Mouse (Mus musculus) cerebellum, adult 2 months (tissue): ENCODE measurements around the gene Npas1. TPM values are rescaled to one million over a fixed set of nuclear protein-coding genes. Genes with fewer than 3 reads are reported as not detected.

ENCODE experiments used
- DNase-seq, 2 experiments: peaks; one replicate each; pipeline ENCODE4 v3.0.0; 2021
- H3K27ac ChIP-seq: fragments of 200-500 bp; 2 replicates; pipeline ENCODE4 v1.5.1; 2012; ENCODE audit warnings: low read length, control low read depth, inconsistent platforms; ENCODE audit not compliant: insufficient read depth
- H3K27me3 ChIP-seq: fragments of 200-500 bp; 2 replicates; pipeline ENCODE4 v1.6.1; 2012; ENCODE audit warnings: inconsistent platforms, mild to moderate bottlenecking, low read length, moderate library complexity; ENCODE audit not compliant: control insufficient read depth, insufficient read depth
- H3K4me1 ChIP-seq: fragments of 200-500 bp; 2 replicates; pipeline ENCODE4 v1.6.1; 2011; ENCODE audit warnings: low read length; ENCODE audit not compliant: control insufficient read depth, insufficient read depth
- H3K4me3 ChIP-seq: fragments of 200-500 bp; replicated peaks from 2 replicates; pipeline ENCODE3; 2011; ENCODE audit warnings: mild to moderate bottlenecking, low read depth, low read length, control low read depth; ENCODE audit not compliant: insufficient read depth
- CTCF ChIP-seq: fragments of 200-500 bp; IDR thresholded peaks from 2 replicates; pipeline ENCODE4 v1.5.1; 2011; ENCODE audit warnings: low read depth, mild to moderate bottlenecking, control low read depth, low read length, moderate library complexity, borderline replicate concordance; ENCODE audit not compliant: insufficient read depth
- POLR2A ChIP-seq: fragments of 200-500 bp; IDR thresholded peaks from 2 replicates; pipeline ENCODE4 v1.6.1; 2011; ENCODE audit warnings: low read length, control low read depth, borderline replicate concordance; ENCODE audit not compliant: insufficient read depth
- WGBS: fragments of 180-500 bp; shearing (Covaris S2); methylation state at CpG from one replicate; pipeline ENCODE4 v1.1.7; 2018; 5-methylcytosine and 5-hydroxymethylcytosine counted together
- polyA plus RNA-seq: library from polyadenylated mRNA; depleted of rRNA; stranded (reverse); fragments of >200 nt; gene quantifications from 2 replicates; pipeline ENCODE4 v1.2.3, GENCODE M21; 2012; rRNA removed

Gene Npas1
- 3.7 and 6.0 TPM in 2 replicates for polyA plus RNA-seq

DNA sequence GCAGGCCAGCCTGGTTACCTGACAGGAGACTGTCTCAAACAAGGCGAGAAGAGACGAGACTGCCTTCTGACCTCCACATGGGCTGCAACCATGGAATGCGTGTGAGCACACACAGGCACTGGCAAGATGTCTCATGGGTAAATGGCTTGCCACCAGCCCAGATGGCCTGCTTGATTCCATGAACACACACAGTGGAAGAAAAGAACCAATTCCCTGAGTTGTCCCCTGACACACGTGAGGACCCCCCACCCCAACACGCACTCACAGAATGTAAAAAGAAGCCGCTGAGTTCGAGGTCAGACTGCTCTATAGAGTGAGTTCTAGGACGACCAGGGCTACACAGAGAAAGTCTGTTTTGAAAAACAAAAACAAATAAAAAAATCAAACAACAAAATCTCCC is at the start of gene Npas1:
Npas1 (minus strand) TSS at position 101 of the 400 bp plus-strand sequence.
- peaks cover 9% of the 10 kb centered on the region; the same call in 1 of the 2 replicates for H3K27me3 ChIP-seq
- no peaks in the 10 kb centered on the region for H3K4me1 ChIP-seq
- 73% methylated on average over 8 of the region's 8 CpGs for WGBS
- H3K27ac ChIP-seq = no peak within 1 kb of the TSS
- H3K4me3 ChIP-seq = no peak within 1 kb of the TSS
- TF ChIP-seq POLR2A (no peak), CTCF (no peak)
- DNase-seq = no peak

DNA sequence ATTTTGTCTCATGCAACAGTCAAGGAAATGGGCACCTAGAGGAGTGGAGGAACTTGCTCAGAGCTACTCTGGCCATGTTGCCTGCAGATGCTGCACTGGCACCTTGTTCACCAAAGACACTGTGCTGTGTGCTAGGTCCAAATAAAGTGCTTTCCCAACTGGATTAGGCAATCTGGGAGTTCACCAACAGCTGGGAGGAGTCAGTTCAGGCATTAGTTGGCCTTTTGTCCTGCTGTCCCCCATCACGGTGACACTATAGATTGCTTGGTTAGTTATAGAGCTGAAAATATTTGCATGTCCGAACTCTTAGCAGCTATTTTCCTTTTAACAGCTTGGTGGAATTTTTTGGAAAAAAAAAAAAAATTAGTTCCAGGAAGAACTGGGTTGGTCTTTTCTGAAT is 48.5 kb upstream of the Npas1 start:
- Histone ChIP-seq H3K4me3 (no peak overlapping the region), H3K4me1 (peaks cover 21% of the 10 kb centered on the region), H3K27me3 (no peaks in the 10 kb centered on the region), H3K27ac (no peak overlapping the region)
- no peak for DNase-seq
- TF ChIP-seq CTCF = no peak
- no peak for TF ChIP-seq POLR2A
- WGBS = 94% methylated on average over 2 of the region's 2 CpGs

DNA sequence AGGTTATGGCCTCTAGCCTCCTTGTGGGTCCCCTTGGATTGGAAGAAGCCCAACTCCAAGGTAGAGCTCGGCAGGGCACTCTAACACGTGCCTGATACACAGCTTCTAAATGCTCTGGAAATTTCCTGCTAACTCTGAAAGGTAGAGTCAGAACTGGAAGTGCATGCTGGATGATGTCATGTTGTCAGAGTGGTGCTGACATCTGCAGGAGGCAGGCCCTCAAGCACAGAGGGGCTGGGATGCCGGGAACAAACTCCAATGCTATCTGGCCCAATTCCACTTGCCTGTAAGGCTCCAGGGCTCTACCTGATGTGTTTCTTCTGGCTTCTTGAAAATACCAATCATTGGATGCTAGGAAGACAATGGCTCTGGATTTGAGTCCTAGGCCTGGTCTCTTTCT is 47.9 kb upstream of the Npas1 start:
- 42% methylated on average over 3 of the region's 3 CpGs for WGBS
- TF ChIP-seq POLR2A (no peak), CTCF (no peak)

DNA sequence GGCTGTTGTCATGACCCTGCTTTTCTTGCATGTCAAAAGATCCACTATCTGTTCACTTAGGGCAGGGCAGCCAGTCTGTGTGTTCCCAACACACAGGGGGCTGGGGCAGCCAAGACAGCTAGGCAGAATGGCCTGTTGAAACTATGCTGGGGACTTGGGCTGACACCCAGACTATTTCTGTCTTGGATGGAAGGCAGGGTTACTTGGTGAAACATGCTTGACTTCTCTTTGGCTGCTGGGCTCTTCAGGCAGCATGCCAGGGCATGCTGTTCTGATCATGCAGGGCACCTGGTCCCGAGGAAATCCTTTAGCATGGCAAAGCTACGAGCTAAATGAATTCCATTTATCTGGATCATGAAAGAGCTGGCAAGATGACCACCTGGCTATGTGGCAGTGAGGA is 46.8 kb upstream of the Npas1 start:
- 3% methylated on average over 2 of the region's 2 CpGs for WGBS

More for the DNA sequence above, 47.9 kb upstream of the Npas1 start:
- Histone ChIP-seq H3K27me3 (no peaks in the 10 kb centered on the region), H3K4me3 (no peak overlapping the region), H3K4me1 (peaks cover 21% of the 10 kb centered on the region), H3K27ac (no peak overlapping the region)
- DNase-seq = peak in 1 of 2 experiments; percentile 13

DNA sequence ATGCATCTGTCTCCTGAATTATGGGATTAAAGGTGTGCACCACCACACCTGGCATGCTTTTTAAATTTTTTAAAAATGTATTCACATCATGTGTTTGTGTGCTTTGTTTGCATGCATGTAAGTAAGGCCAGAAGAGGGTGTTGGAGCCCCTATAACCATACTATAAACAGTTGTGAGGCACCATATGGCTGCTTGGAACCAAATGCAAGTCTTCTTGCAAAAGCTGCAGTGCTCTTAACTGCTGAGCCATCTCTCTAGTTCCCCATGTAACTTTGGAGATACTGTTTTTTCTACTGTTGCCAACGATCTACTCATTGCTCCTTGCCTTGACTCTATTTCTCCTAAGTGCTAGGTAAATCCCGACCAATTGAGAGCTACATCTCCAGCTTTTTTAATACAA is 41.8 kb upstream of the Npas1 start:
- H3K4me1 ChIP-seq = peaks cover 7% of the 10 kb centered on the region; the same call in 1 of the 2 replicates
- DNase-seq = no peak
- no peaks in the 10 kb centered on the region for H3K27me3 ChIP-seq
- H3K27ac ChIP-seq = no peak overlapping the region
- WGBS = 97% methylated on average over 2 of the region's 2 CpGs
- H3K4me3 ChIP-seq = no peak overlapping the region
- TF ChIP-seq CTCF (no peak), POLR2A (no peak)

More for the DNA sequence above, 46.8 kb upstream of the Npas1 start:
- Histone ChIP-seq H3K4me1 (peaks cover 21% of the 10 kb centered on the region), H3K27ac (0 out of 2 replicates have a peak overlapping the region, but pooled peaks have one; percentile 7), H3K27me3 (no peaks in the 10 kb centered on the region), H3K4me3 (no peak overlapping the region)
- DNase-seq = peak; percentile 71 to 83
- no peak for TF ChIP-seq POLR2A
- TF ChIP-seq CTCF = no peak

DNA sequence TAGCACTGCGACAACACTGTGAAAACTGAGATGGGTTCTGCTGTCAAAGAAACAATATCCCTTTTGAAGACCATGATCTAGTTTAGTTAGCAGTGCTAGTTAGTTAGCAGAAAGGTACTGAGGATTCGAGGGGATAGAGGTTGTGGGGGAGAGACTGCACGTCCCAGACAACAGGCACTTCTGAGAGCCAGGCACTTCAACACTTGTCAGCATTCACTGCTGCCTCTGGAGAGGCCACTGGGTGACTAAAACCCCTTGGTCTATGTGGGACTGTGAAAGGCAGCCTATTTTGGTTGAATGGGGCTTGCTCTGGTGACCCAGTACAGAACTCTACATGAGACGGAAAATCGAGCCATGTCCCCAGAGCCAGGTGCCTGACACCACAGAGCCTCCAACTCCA is 39.7 kb upstream of the Npas1 start:
- TF ChIP-seq POLR2A (no peak), CTCF (no peak)
- H3K27me3 ChIP-seq = no peaks in the 10 kb centered on the region
- 87% methylated on average over 5 of the region's 5 CpGs for WGBS
- no peak for DNase-seq
- no peak overlapping the region for H3K27ac ChIP-seq
- H3K4me1 ChIP-seq = no peaks in the 10 kb centered on the region
- no peak overlapping the region for H3K4me3 ChIP-seq

DNA sequence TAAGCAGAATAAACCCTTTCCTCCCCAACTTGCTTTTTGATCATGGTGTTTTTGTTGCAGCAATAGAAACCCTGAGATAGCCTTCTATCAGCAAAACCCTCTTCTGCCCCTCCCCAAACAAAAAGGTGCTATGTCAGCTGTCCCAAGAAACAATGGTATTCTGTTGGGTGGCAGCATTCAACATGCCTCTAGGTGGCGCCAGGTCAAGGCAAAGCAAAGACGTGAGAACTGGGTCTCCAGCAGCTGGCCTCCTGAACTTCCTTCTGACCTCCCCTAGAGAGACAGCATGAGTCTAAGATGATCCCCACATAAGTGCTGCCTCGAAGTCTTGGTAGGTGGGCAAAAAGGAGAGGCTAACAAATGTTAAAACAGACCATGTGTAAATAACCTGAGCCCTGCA is 29.8 kb upstream of the Npas1 start:
- no peak overlapping the region for H3K27ac ChIP-seq
- peaks cover 3% of the 10 kb centered on the region for H3K4me1 ChIP-seq
- peak; percentile 36 to 51 for DNase-seq
- H3K4me3 ChIP-seq = no peak overlapping the region
- WGBS = 9% methylated on average over 3 of the region's 3 CpGs
- TF ChIP-seq POLR2A (no peak), CTCF (peak; percentile 61; the same call in 1 of the 2 replicates)
- H3K27me3 ChIP-seq = no peaks in the 10 kb centered on the region

DNA sequence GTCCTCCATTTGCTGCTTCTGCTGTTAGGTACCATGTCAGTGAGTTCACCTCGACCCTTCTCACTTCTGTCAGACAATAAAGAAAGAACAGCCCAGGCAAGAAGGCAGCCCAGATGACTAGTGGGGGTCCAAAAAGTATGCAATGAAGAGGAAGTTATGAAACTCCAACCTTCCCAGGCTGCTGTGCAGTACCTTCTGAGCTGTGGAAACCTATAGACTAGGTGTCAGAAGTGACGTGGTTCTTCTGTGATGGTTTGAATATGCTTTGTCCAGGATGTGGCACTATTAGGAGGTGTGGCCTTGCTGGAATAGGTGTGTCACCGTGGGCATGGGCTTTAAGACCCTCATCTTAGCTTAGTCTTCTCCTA is 27.7 kb upstream of the Npas1 start:
- H3K4me3 ChIP-seq = no peak overlapping the region
- TF ChIP-seq POLR2A (no peak), CTCF (no peak)
- H3K27ac ChIP-seq = no peak overlapping the region
- no peaks in the 10 kb centered on the region for H3K27me3 ChIP-seq
- DNase-seq = no peak
- peaks cover 3% of the 10 kb centered on the region for H3K4me1 ChIP-seq
- WGBS = 92% methylated on average over 3 of the region's 3 CpGs
